Mouse (Mus musculus): ENCODE data around the gene Fam229a. TPM values are rescaled to one million over a fixed set of nuclear protein-coding genes. Genes with fewer than 3 reads are reported as not detected.
"Not testable (repeated sequence)": the region's sequence is repeated elsewhere in the genome, so short reads cannot be mapped to it uniquely, and the experiment has no call there.

Fam229a gene
- polyA plus RNA-seq, 1 experiment = 0.70 TPM

DNA sequence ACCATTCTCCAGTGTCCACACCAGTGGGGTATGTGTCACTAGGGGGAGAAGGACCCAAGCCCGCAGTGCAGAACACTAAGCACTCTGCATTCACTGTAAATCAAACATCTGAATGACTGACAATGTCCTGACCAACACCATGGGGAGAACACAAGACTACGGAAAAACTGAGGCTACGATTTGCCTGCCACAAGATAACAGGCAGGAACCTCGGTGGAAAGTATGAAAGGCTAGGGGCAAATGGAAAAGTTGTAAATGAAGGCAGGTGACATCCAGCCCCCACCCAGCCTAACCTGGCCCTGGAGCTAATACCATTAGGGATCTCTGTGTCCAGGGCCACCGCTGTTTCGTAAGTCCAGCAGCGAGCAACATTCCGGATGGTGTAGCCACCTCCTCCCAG lies 27.5 kb downstream of the Fam229a start:
- no peak overlapping the region for H3K4me3 ChIP-seq (ENCODE audit: extremely low read depth, insufficient read depth, insufficient read length)
- no peak for DNase-seq (ENCODE audit: low read depth in 1 of 2, low spot score in 2 of 2)
- TF ChIP-seq POLR2A (IDR thresholded peaks at IDR 0.05; ENCODE audit: low read depth, low read length) (no peak), CTCF (IDR thresholded peaks at IDR 0.05; ENCODE audit: extremely low read depth, insufficient read depth, insufficient read length, insufficient replicate concordance) (no peak)
- no peak overlapping the region for H3K27ac ChIP-seq (ENCODE audit: insufficient read depth, low read length)
- H3K36me3 ChIP-seq (ENCODE audit: control insufficient read depth, insufficient read depth, low read length) = peaks cover 39% of the 10 kb centered on the region
- H3K27me3 ChIP-seq (ENCODE audit: control insufficient read depth, insufficient read depth, low read length) = peaks cover 4% of the 10 kb centered on the region; the same call in 1 of the 2 replicates
- 95% methylated on average over 8 of the region's 8 CpGs for WGBS
- H3K4me1 ChIP-seq (ENCODE audit: control insufficient read depth, insufficient read depth, insufficient read length) = peaks cover 5% of the 10 kb centered on the region; the same call in 1 of the 2 replicates

DNA sequence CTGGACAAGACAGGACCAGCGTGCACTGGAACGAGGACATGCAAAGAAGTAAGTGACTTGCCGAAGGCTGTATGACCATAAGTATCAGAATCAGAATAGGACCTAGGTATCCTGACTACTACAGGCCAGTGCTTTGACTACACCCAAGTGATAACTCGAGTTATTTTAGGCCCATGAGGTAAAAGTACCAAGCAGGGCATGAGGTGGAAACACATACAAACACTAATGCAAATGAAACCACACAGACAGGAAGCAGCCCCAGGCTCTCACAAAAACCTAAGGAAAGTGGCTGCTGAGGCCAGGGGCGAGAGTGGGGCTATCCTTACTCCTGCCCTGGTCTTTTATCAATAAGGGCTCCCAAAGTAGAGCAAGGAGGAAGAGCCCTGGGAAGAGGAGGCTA lies 34.3 kb downstream of the Fam229a start:
- Histone ChIP-seq H3K36me3 (ENCODE audit: control insufficient read depth, insufficient read depth, low read length) (peaks cover 37% of the 10 kb centered on the region), H3K27ac (ENCODE audit: insufficient read depth, low read length) (peak overlapping the region; percentile 87), H3K4me1 (ENCODE audit: control insufficient read depth, insufficient read depth, insufficient read length) (peaks cover 12% of the 10 kb centered on the region), H3K27me3 (ENCODE audit: control insufficient read depth, insufficient read depth, low read length) (no peaks in the 10 kb centered on the region), H3K4me3 (ENCODE audit: extremely low read depth, insufficient read depth, insufficient read length) (no peak overlapping the region)
- TF ChIP-seq CTCF (IDR thresholded peaks at IDR 0.05; ENCODE audit: extremely low read depth, insufficient read depth, insufficient read length, insufficient replicate concordance) = no peak
- TF ChIP-seq POLR2A (IDR thresholded peaks at IDR 0.05; ENCODE audit: low read depth, low read length) = no peak
- WGBS = 61% methylated on average over 5 of the region's 5 CpGs
- DNase-seq (ENCODE audit: low read depth in 1 of 2, low spot score in 2 of 2) = peak; percentile 40 to 76

DNA sequence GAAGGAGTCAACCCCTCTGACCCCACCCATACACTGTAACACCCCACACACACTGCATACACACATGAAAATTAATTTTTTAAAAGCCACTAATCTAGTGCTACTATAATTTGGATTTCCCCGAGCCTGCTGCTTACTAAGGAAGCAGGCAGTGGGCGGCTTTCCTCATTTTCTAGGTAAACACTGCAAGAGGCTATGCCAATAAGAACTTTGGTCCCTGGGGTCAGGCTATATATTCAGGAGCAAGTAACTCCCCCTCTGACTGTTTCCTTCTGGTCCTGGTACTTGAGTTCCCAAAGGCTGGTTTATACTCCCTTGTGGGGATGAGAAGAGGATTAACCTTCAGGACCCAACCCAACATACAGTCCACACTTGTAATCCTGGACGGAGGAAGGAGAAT lies 34.9 kb downstream of the Fam229a start:
- H3K27me3 ChIP-seq (ENCODE audit: control insufficient read depth, insufficient read depth, low read length) = no peaks in the 10 kb centered on the region
- peaks cover 12% of the 10 kb centered on the region for H3K4me1 ChIP-seq (ENCODE audit: control insufficient read depth, insufficient read depth, insufficient read length)
- peak overlapping the region; percentile 87 for H3K27ac ChIP-seq (ENCODE audit: insufficient read depth, low read length)
- 90% methylated on average over 3 of the region's 3 CpGs for WGBS
- no peak for TF ChIP-seq POLR2A (IDR thresholded peaks at IDR 0.05; ENCODE audit: low read depth, low read length)
- TF ChIP-seq CTCF (IDR thresholded peaks at IDR 0.05; ENCODE audit: extremely low read depth, insufficient read depth, insufficient read length, insufficient replicate concordance) = no peak
- peaks cover 39% of the 10 kb centered on the region for H3K36me3 ChIP-seq (ENCODE audit: control insufficient read depth, insufficient read depth, low read length)
- no peak for DNase-seq (ENCODE audit: low read depth in 1 of 2, low spot score in 2 of 2)
- no peak overlapping the region for H3K4me3 ChIP-seq (ENCODE audit: extremely low read depth, insufficient read depth, insufficient read length)

DNA sequence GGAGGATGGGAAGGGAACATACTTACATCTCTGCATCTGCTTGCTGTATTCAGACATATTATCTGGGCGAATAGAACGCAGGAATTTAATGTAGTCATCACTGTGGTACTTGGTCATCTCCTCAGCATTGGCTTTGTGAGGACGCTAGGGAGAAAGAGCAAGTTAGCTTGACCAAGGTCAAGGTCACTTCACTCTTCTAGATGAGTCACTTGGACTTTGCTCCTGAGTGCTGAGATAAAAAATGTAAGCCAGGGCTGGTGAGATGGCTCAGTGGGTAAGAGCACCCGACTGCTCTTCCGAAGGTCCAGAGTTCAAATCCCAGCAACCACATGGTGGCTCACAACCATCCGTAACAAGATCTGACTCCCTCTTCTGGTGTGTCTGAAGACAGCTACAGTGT lies 37.9 kb downstream of the Fam229a start:
- DNase-seq (ENCODE audit: low read depth in 1 of 2, low spot score in 2 of 2); H3K27ac ChIP-seq (ENCODE audit: insufficient read depth, low read length); H3K27me3 ChIP-seq (ENCODE audit: control insufficient read depth, insufficient read depth, low read length); H3K4me3 ChIP-seq (ENCODE audit: extremely low read depth, insufficient read depth, insufficient read length): not testable (repeated sequence)
- 91% methylated on average over 6 of the region's 6 CpGs for WGBS
- Histone ChIP-seq H3K4me1 (ENCODE audit: control insufficient read depth, insufficient read depth, insufficient read length) (peaks cover 12% of the 10 kb centered on the region), H3K36me3 (ENCODE audit: control insufficient read depth, insufficient read depth, low read length) (peaks cover 31% of the 10 kb centered on the region)

DNA sequence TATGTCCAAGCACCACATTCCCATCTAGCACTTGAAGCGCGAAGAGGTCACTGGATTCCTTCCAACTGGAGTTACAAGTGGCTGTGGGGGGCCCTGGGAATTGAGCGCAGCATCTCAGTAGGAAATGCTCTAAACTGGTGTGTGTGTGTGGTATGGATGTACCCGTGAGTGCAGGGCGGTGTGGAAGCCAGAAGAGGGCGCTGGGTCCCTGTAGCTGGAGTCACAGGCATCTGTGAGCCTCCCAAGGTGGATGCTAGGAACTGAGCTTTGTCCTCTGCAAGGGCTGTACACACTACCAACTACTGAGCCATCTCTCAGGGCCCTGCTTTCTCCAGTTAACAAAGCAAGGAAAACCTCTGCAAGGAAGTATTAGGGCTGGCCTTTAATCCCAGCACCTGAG lies 49.0 kb downstream of the Fam229a start:
- H3K27me3 ChIP-seq (ENCODE audit: control insufficient read depth, insufficient read depth, low read length) = no peaks in the 10 kb centered on the region
- H3K27ac ChIP-seq (ENCODE audit: insufficient read depth, low read length) = no peak overlapping the region
- peaks cover 4% of the 10 kb centered on the region; the same call in 1 of the 2 replicates for H3K36me3 ChIP-seq (ENCODE audit: control insufficient read depth, insufficient read depth, low read length)
- peaks cover 7% of the 10 kb centered on the region; the same call in 1 of the 2 replicates for H3K4me1 ChIP-seq (ENCODE audit: control insufficient read depth, insufficient read depth, insufficient read length)
- WGBS = 91% methylated on average over 6 of the region's 6 CpGs
- H3K4me3 ChIP-seq (ENCODE audit: extremely low read depth, insufficient read depth, insufficient read length) = no peak overlapping the region
- peak in 1 of 2 experiments; percentile 40 for DNase-seq (ENCODE audit: low read depth in 1 of 2, low spot score in 2 of 2)
- no peak for TF ChIP-seq POLR2A (IDR thresholded peaks at IDR 0.05; ENCODE audit: low read depth, low read length)
- peak; percentile 40; the same call in 1 of the 2 replicates for TF ChIP-seq CTCF (IDR thresholded peaks at IDR 0.05; ENCODE audit: extremely low read depth, insufficient read depth, insufficient read length, insufficient replicate concordance)

Other genes starting within 250 kb of the Fam229a start
- gene C77080, start 229.8 kb upstream of the Fam229a start, polyA plus RNA-seq (2012; rRNA removed) = 2.9 and 3.5 TPM in 2 replicates
- 0.63 and 1.00 TPM in 2 replicates for gene Sync, start 203.6 kb upstream of the Fam229a start, polyA plus RNA-seq (2012; rRNA removed)
- gene Rbbp4, start 155.8 kb upstream of the Fam229a start, polyA plus RNA-seq (2012; rRNA removed) = 16.3 and 16.6 TPM in 2 replicates
- gene Zbtb8os, start 155.5 kb upstream of the Fam229a start, polyA plus RNA-seq (2012; rRNA removed) = 8.2 and 9.2 TPM in 2 replicates
- 2.1 and 3.5 TPM in 2 replicates for gene Zbtb8a, start 113.1 kb upstream of the Fam229a start, polyA plus RNA-seq (2012; rRNA removed)
- gene Zbtb8b, start 50.3 kb upstream of the Fam229a start, polyA plus RNA-seq (2012; rRNA removed) = 0.02 TPM in 1 of 2 replicates, not detected in the other
- gene Bsdc1, start 29.6 kb upstream of the Fam229a start, polyA plus RNA-seq (2012; rRNA removed) = 20.3 and 31.5 TPM in 2 replicates
- 0.11 TPM in 1 of 2 replicates, not detected in the other for gene Tssk3, start 168 bp upstream of the Fam229a start, polyA plus RNA-seq (2012; rRNA removed)
- 44.0 and 55.7 TPM in 2 replicates for gene Marcksl1, start 22.4 kb downstream of the Fam229a start, polyA plus RNA-seq (2012; rRNA removed)
- 55.1 and 69.0 TPM in 2 replicates for gene Hdac1, start 51.5 kb downstream of the Fam229a start, polyA plus RNA-seq (2012; rRNA removed)
- 109 and 117 TPM in 2 replicates for gene Lck, start 82.5 kb downstream of the Fam229a start, polyA plus RNA-seq (2012; rRNA removed)
- gene Fam167b, start 87.4 kb downstream of the Fam229a start, polyA plus RNA-seq (2012; rRNA removed) = 10.9 and 17.2 TPM in 2 replicates
- gene Eif3i, start 109.5 kb downstream of the Fam229a start, polyA plus RNA-seq (2012; rRNA removed) = 185 and 203 TPM in 2 replicates
- gene Tmem234, start 109.5 kb downstream of the Fam229a start, polyA plus RNA-seq (2012; rRNA removed) = 119 and 129 TPM in 2 replicates
- gene Dcdc2b, start 123.1 kb downstream of the Fam229a start, polyA plus RNA-seq (2012; rRNA removed) = 1.4 and 2.8 TPM in 2 replicates
- gene Iqcc, start 127.9 kb downstream of the Fam229a start, polyA plus RNA-seq (2012; rRNA removed) = 28.3 and 31.3 TPM in 2 replicates
- gene Ccdc28b, start 132.8 kb downstream of the Fam229a start, polyA plus RNA-seq (2012; rRNA removed) = 16.3 and 19.7 TPM in 2 replicates
- 20.1 and 25.1 TPM in 2 replicates for gene Txlna, start 149.9 kb downstream of the Fam229a start, polyA plus RNA-seq (2012; rRNA removed)
- gene Kpna6, start 181.6 kb downstream of the Fam229a start, polyA plus RNA-seq (2012; rRNA removed) = 11.9 and 13.2 TPM in 2 replicates
- gene Tmem39b, start 205.6 kb downstream of the Fam229a start, polyA plus RNA-seq (2012; rRNA removed) = 28.4 and 33.9 TPM in 2 replicates